Mouse (Mus musculus): ENCODE measurements around the gene Eif3g. TPM values are rescaled to one million over a fixed set of nuclear protein-coding genes. Genes with fewer than 3 reads are reported as not detected.
A peak's percentile ranks its signal among the peaks of the same experiment; 100 is the strongest.

Eif3g gene
- polyA plus RNA-seq (2014; fragmentation: Nextera tagmentation; extraction: Ambion mirVana) = 226 and 228 TPM in 2 replicates

DNA sequence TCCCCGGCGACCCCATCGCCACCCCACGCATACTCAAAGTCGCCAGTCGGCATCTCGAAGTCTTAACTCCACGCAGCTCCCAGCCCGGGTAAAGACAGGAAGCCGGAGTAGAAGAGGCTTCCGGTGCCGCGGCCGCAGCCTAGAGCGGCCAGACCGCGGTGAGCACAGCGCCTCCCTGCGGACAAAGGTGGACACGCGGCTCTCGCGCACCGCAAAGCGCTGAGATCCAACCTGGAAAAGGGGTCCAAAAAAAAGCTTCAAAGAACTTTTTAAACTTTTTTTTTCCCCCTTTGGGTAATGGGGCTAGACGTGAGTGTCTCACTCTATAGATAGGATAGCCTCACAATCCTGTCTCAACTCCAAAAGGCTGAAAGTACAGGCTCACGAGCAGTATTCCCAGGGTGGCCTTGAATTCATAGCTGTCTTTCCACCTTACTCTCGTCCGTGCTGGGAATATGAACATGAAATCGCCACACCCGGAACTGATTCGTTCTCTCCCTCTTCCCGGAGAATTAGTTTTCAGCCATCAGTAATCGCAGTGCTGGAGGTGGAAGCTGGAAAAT lies at the start of gene Eif3g:
Gene Eif3g (minus strand): TSS at position 113 of the 563 bp plus-strand sequence.
- Histone ChIP-seq H3K9ac (replicated peaks; ENCODE audit: low read depth, low read length) (peak within 1 kb of the TSS; percentile 83), H3K4me1 (ENCODE audit: control insufficient read depth, insufficient read depth, low read length) (peaks cover 5% of the 10 kb centered on the region; the same call in 1 of the 2 replicates), H3K4me2 (ENCODE audit: low read depth, low read length) (peak within 1 kb of the TSS; percentile 99), H3K36me3 (ENCODE audit: control insufficient read depth, insufficient read depth, low read length) (peaks cover 27% of the 10 kb centered on the region), H3K4me3 (ENCODE audit: low read depth, low read length) (peak within 1 kb of the TSS; percentile 92), H3K27me3 (ENCODE audit: control insufficient read depth, insufficient read depth, low read length) (no peaks in the 10 kb centered on the region), H3K27ac (ENCODE audit: low read depth, low read length) (no peak within 1 kb of the TSS), H3K9me3 (ENCODE audit: control insufficient read depth, low read length) (no peaks in the 10 kb centered on the region)
- peak; percentile 88 for ATAC-seq (ENCODE audit: low read depth)
- 3% methylated on average over 34 of the region's 34 CpGs for WGBS

DNA sequence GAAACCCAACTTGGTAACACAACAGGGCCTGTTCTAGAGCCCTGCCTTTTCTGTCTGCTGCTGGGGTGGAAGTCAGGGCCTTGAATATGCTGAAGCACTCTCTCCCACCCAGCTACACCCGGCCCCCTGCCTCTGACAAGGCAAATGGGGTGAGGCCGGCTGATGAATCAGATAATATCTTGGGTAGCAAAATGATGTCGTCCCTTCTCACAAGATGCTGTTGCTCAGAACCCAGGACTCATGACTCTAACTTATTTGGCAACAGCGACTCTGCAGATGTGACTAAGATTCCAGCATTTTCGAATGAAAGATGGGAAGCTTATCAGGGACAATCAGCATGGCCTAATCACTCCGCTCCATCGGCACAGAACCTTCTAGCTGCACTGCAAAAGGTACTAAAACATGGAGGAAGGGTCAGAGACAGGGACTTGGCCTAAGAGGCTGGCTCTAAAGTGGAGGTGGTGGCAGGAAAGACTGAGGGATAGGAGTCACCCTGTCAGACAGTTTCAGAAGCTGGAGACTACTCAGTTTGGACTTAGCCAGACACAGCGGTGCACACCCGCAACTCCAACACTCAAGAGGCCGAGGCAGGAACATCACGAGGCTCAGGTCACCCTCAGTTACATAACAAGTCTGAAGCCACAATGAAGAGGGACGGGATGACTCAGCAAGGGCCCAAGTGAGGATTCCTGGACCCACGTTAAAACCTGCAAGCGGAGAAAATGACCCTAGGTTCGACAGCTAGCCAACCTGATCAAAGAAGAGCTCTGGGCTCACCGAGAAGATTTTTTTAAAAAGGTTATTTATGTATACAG lies 47.9 kb upstream of the Eif3g start:
- no peak for ATAC-seq (ENCODE audit: low read depth)
- WGBS = 86% methylated on average over 16 of the region's 16 CpGs
- H3K27ac ChIP-seq (ENCODE audit: low read depth, low read length) = no peak overlapping the region
- H3K9ac ChIP-seq (replicated peaks; ENCODE audit: low read depth, low read length) = no peak overlapping the region
- no peaks in the 10 kb centered on the region; the same call in 1 of the 2 replicates for H3K36me3 ChIP-seq (ENCODE audit: control insufficient read depth, insufficient read depth, low read length)
- H3K4me3 ChIP-seq (ENCODE audit: low read depth, low read length) = no peak overlapping the region
- H3K4me1 ChIP-seq (ENCODE audit: control insufficient read depth, insufficient read depth, low read length) = peaks cover 13% of the 10 kb centered on the region
- H3K4me2 ChIP-seq (ENCODE audit: low read depth, low read length) = no peak overlapping the region
- no peaks in the 10 kb centered on the region for H3K27me3 ChIP-seq (ENCODE audit: control insufficient read depth, insufficient read depth, low read length)
- no peaks in the 10 kb centered on the region for H3K9me3 ChIP-seq (ENCODE audit: control insufficient read depth, low read length)

DNA sequence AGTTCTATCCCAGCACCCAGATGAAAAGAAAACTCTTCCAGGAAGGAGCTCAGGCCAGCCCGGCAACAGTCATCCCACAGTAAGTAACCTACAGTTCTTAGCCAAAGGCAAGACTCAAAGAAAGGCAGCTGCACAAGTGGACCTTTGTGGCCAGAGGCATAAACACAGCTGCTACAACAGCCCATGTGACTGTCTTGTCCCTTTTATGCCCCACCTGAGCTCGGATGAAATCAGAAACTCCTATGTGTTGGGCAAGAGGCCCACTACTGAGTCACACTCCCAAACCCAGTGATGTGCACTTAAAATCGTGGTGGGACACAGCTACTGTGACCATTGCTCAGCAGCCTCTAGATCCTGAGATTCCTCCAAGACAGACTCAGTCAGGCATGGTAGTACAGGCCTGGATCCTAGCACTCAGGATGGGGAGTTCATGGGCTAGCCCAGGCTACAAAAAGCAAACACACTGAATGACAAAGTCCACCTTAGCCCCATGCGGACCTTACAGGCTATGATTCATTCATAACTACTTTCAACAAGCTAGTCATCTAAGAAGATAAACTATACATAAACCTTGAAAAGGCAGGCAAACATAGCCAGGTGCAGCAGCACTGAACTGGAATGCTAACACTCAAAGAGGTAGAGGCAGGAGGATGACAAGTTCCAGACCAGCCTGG lies 46.4 kb upstream of the Eif3g start:
- 74% methylated on average over 4 of the region's 4 CpGs for WGBS
- ATAC-seq (ENCODE audit: low read depth) = no peak
- H3K9me3 ChIP-seq (ENCODE audit: control insufficient read depth, low read length) = no peaks in the 10 kb centered on the region

DNA sequence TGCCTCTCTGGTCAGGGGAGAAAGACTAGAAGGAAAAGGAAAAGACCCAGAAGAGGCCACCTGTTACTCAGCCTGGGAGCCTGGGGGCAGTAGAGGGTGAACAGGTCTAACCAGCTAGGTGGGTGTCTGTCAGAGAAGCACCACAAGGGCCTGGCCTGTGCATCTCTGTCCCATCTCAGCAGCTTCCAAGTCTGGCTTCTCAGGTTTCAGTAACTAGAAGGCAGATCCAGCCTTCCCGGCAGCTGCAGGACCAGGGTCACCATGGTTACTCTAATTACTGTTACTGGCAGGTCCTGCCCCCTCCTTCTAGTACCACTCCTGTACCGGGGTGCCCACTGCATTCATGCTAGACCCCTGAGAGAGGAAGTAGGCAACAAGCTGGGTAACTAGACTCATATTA lies 45.5 kb upstream of the Eif3g start:
- Histone ChIP-seq H3K36me3 (ENCODE audit: control insufficient read depth, insufficient read depth, low read length) (peaks cover 22% of the 10 kb centered on the region), H3K27ac (ENCODE audit: low read depth, low read length) (no peak overlapping the region), H3K9me3 (ENCODE audit: control insufficient read depth, low read length) (no peaks in the 10 kb centered on the region), H3K27me3 (ENCODE audit: control insufficient read depth, insufficient read depth, low read length) (no peaks in the 10 kb centered on the region), H3K9ac (replicated peaks; ENCODE audit: low read depth, low read length) (no peak overlapping the region), H3K4me3 (ENCODE audit: low read depth, low read length) (no peak overlapping the region), H3K4me1 (ENCODE audit: control insufficient read depth, insufficient read depth, low read length) (0 out of 2 replicates have a peak, but pooled peaks cover 6% of the 10 kb centered on the region), H3K4me2 (ENCODE audit: low read depth, low read length) (no peak overlapping the region)
- WGBS = 3% methylated on average over 2 of the region's 2 CpGs
- no peak for ATAC-seq (ENCODE audit: low read depth)

More for the DNA sequence above, 46.4 kb upstream of the Eif3g start:
- Histone ChIP-seq H3K4me3 (ENCODE audit: low read depth, low read length) (no peak overlapping the region), H3K4me1 (ENCODE audit: control insufficient read depth, insufficient read depth, low read length) (0 out of 2 replicates have a peak, but pooled peaks cover 6% of the 10 kb centered on the region), H3K27me3 (ENCODE audit: control insufficient read depth, insufficient read depth, low read length) (no peaks in the 10 kb centered on the region), H3K27ac (ENCODE audit: low read depth, low read length) (no peak overlapping the region), H3K36me3 (ENCODE audit: control insufficient read depth, insufficient read depth, low read length) (peaks cover 14% of the 10 kb centered on the region), H3K4me2 (ENCODE audit: low read depth, low read length) (no peak overlapping the region), H3K9ac (replicated peaks; ENCODE audit: low read depth, low read length) (no peak overlapping the region)

DNA sequence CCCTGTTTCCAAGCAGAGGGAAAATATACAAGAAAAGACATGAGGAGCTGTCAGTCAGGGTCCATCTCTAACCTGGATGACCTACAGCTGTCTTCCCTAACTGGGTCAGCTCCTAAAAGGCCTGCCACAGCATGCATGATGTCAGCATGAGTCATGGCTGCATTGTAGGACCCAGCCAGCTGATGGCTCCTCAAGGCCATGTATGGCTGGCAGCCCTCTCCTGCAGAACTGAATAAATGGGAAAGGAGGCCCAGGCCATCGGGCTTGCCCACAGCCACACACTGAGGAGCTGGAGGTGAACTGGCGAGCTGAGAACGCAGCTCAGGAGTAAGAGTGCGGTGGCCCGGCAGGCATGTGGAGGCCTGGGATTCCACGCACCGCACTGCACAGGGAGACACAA lies 45.0 kb upstream of the Eif3g start:
- H3K4me2 ChIP-seq (ENCODE audit: low read depth, low read length) = no peak overlapping the region
- H3K9me3 ChIP-seq (ENCODE audit: control insufficient read depth, low read length) = no peaks in the 10 kb centered on the region
- no peak overlapping the region for H3K4me3 ChIP-seq (ENCODE audit: low read depth, low read length)
- WGBS = 91% methylated on average over 7 of the region's 7 CpGs
- no peak overlapping the region for H3K9ac ChIP-seq (replicated peaks; ENCODE audit: low read depth, low read length)
- no peak overlapping the region for H3K27ac ChIP-seq (ENCODE audit: low read depth, low read length)
- peaks cover 27% of the 10 kb centered on the region for H3K36me3 ChIP-seq (ENCODE audit: control insufficient read depth, insufficient read depth, low read length)
- 0 out of 2 replicates have a peak, but pooled peaks cover 6% of the 10 kb centered on the region for H3K4me1 ChIP-seq (ENCODE audit: control insufficient read depth, insufficient read depth, low read length)
- H3K27me3 ChIP-seq (ENCODE audit: control insufficient read depth, insufficient read depth, low read length) = no peaks in the 10 kb centered on the region
- 0 out of 2 replicates have a peak, but pooled peaks have one; percentile 11 for ATAC-seq (ENCODE audit: low read depth)

DNA sequence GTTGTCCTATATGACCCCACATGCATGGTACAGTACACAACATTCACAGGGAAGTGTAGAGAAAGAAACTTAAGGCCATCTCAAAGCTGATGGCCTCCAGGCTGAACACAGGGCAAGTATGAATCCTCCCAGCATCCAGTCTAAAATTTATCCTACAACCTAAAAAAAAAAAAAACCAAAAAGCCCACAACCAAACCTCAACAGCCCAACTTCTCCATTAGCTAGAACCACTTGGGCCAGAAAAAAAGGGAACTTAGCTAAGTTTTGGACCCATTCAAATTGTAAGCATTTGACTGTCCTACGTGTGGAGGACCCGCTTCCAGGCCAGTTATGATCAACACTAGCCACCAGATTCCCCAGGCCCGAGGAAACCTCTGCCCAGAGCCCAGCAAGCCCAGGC lies 24.8 kb upstream of the Eif3g start:
- no peak overlapping the region for H3K4me3 ChIP-seq (ENCODE audit: low read depth, low read length)
- H3K36me3 ChIP-seq (ENCODE audit: control insufficient read depth, insufficient read depth, low read length) = peaks cover 86% of the 10 kb centered on the region
- no peak overlapping the region for H3K9ac ChIP-seq (replicated peaks; ENCODE audit: low read depth, low read length)
- no peak overlapping the region for H3K27ac ChIP-seq (ENCODE audit: low read depth, low read length)
- WGBS = 99% methylated on average over 3 of the region's 3 CpGs
- ATAC-seq (ENCODE audit: low read depth) = no peak
- no peaks in the 10 kb centered on the region for H3K27me3 ChIP-seq (ENCODE audit: control insufficient read depth, insufficient read depth, low read length)
- H3K9me3 ChIP-seq (ENCODE audit: control insufficient read depth, low read length) = no peaks in the 10 kb centered on the region
- H3K4me2 ChIP-seq (ENCODE audit: low read depth, low read length) = no peak overlapping the region
- H3K4me1 ChIP-seq (ENCODE audit: control insufficient read depth, insufficient read depth, low read length) = no peaks in the 10 kb centered on the region

DNA sequence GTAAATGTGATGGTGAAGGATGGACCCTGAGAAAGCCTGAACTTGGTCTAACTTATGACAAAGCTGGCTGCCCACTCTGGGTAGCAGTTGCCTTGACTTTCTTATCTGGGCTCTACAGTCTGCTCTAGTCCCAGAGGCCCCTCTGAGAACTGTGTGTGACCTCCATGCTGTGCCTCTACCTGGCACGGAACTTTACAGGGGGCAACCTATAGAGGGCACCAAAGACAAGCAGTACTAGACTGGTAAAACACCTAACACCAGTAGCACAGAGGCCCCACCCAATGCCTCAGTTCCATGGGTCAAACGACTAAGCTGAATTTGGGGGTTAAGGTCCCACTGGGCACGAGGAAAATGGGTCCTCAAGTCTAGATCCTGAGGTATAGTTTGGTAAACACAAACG lies 17.7 kb upstream of the Eif3g start:
- Histone ChIP-seq H3K27ac (ENCODE audit: low read depth, low read length) (no peak overlapping the region), H3K9ac (replicated peaks; ENCODE audit: low read depth, low read length) (no peak overlapping the region), H3K4me3 (ENCODE audit: low read depth, low read length) (no peak overlapping the region), H3K4me2 (ENCODE audit: low read depth, low read length) (no peak overlapping the region), H3K4me1 (ENCODE audit: control insufficient read depth, insufficient read depth, low read length) (no peaks in the 10 kb centered on the region), H3K36me3 (ENCODE audit: control insufficient read depth, insufficient read depth, low read length) (peaks cover 91% of the 10 kb centered on the region), H3K9me3 (ENCODE audit: control insufficient read depth, low read length) (no peaks in the 10 kb centered on the region), H3K27me3 (ENCODE audit: control insufficient read depth, insufficient read depth, low read length) (no peaks in the 10 kb centered on the region)
- WGBS = 90% methylated on average over 4 of the region's 4 CpGs
- ATAC-seq (ENCODE audit: low read depth) = no peak

DNA sequence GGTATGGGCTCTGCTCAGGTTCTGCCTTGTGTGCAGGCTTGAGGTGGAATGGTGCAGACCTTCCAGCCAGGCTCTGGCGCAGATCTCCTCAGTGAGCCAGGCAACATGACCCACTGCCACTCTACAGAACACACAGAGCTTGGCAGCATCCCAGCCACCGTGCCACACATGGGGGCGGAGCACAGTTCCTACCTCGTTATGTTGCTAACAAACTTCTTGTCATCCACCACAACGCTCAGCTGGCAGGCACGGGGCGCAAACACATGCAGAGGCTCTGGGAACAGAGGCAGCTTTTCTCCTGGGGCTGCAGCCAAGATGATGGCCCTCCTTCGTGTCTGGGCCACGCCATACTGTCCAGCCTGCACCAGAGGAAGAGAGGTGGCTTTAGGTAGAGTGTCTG lies 11.5 kb upstream of the Eif3g start:
- Histone ChIP-seq H3K4me2 (ENCODE audit: low read depth, low read length) (no peak overlapping the region), H3K27ac (ENCODE audit: low read depth, low read length) (no peak overlapping the region), H3K9me3 (ENCODE audit: control insufficient read depth, low read length) (no peaks in the 10 kb centered on the region), H3K4me1 (ENCODE audit: control insufficient read depth, insufficient read depth, low read length) (no peaks in the 10 kb centered on the region), H3K27me3 (ENCODE audit: control insufficient read depth, insufficient read depth, low read length) (no peaks in the 10 kb centered on the region), H3K36me3 (ENCODE audit: control insufficient read depth, insufficient read depth, low read length) (peaks cover 79% of the 10 kb centered on the region), H3K9ac (replicated peaks; ENCODE audit: low read depth, low read length) (no peak overlapping the region), H3K4me3 (ENCODE audit: low read depth, low read length) (no peak overlapping the region)
- no peak for ATAC-seq (ENCODE audit: low read depth)
- WGBS = 94% methylated on average over 9 of the region's 9 CpGs

DNA sequence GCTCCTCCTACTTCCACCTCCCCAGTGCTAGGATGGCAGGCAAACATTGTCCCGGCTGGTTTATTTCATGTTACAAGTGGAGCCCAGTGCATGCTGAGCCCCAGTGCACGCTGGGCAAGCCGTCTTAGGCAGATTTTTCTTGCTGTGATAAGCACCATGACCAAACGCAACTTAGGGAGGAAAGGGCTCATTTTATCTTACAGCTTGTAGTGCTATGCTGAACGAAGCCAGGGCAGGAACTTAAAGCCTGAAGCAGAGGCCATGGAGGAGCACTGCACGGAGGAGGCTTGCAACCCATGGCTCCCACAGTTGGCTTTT lies 3.7 kb upstream of the Eif3g start:
- Histone ChIP-seq H3K4me3 (ENCODE audit: low read depth, low read length) (no peak overlapping the region), H3K4me2 (ENCODE audit: low read depth, low read length) (no peak overlapping the region), H3K9ac (replicated peaks; ENCODE audit: low read depth, low read length) (no peak overlapping the region), H3K4me1 (ENCODE audit: control insufficient read depth, insufficient read depth, low read length) (peaks cover 5% of the 10 kb centered on the region; the same call in 1 of the 2 replicates), H3K27ac (ENCODE audit: low read depth, low read length) (no peak overlapping the region), H3K9me3 (ENCODE audit: control insufficient read depth, low read length) (no peaks in the 10 kb centered on the region), H3K36me3 (ENCODE audit: control insufficient read depth, insufficient read depth, low read length) (peaks cover 7% of the 10 kb centered on the region; the same call in 1 of the 2 replicates), H3K27me3 (ENCODE audit: control insufficient read depth, insufficient read depth, low read length) (no peaks in the 10 kb centered on the region)
- WGBS = 52% methylated on average over 6 of the region's 6 CpGs
- no peak for ATAC-seq (ENCODE audit: low read depth)
